Mouse (Mus musculus) spleen, adult 2 months (tissue): ENCODE results near the gene Pde4dip.

Source experiments
- CTCF ChIP-seq: fragments of 200-500 bp; IDR thresholded peaks from 2 replicates; pipeline ENCODE4 v1.5.1; 2011; ENCODE audit warnings: mild to moderate bottlenecking, inconsistent platforms; ENCODE audit not compliant: insufficient read depth, insufficient read length, insufficient replicate concordance; ENCODE audit errors: extremely low read depth
- POLR2A ChIP-seq: fragments of 200-500 bp; IDR thresholded peaks from 2 replicates; pipeline ENCODE4 v1.6.1; 2011; ENCODE audit warnings: low read depth, low read length, inconsistent platforms

- TF ChIP-seq POLR2A (no peak), CTCF (no peak)
Observed at GRCm38 (mm10) chr3:97727801-97728200, 160.7 kb downstream of the Pde4dip start.
